Mouse (Mus musculus): ENCODE measurements at regions not wholly inside any gene's neighbourhood (a gene's known extent, or its start where the extent isn't known, plus 50 kb on each side); places are given as distances from the start of the nearest gene placed in this dataset.

DNA sequence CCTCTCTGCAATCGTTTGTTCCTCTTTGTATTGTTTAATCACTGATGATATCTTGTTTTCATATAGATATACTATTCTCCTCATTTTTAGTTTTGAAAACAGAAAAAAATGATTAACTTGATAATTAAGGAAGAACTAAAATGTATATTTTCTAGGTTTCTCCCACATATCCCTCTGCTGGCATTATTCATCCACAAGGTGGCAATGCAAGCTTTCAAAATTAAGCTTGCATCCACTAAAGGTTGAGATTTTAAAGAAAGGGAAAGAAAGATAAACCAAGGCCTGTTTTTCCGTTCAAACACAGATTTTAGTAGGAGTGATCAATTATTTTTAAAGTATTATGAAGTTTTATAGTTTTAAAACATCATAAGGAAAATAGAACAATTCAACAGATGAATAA, 135.1 kb upstream of the Cldn34c4 start:
- 52% methylated on average over 2 of the region's 2 CpGs for WGBS
- no peaks in the 10 kb centered on the region for H3K9me3 ChIP-seq (ENCODE audit: control insufficient read depth, low read length)
- H3K36me3 ChIP-seq (ENCODE audit: control insufficient read depth, insufficient read depth, low read length) = no peaks in the 10 kb centered on the region
- no peak overlapping the region for H3K27ac ChIP-seq (replicated peaks)
- TF ChIP-seq CTCF (IDR thresholded peaks at IDR 0.05; ENCODE audit: low read depth) = peak; percentile 9; the same call in 1 of the 2 replicates
- TF ChIP-seq EP300 (optimal IDR thresholded peaks at IDR 0.05) = no peak
- H3K4me2 ChIP-seq (replicated peaks; ENCODE audit: low read depth) = no peak overlapping the region
- H3K4me1 ChIP-seq (replicated peaks; ENCODE audit: control insufficient read depth, insufficient read depth) = no peaks in the 10 kb centered on the region
- H3K4me3 ChIP-seq (ENCODE audit: low read depth, low read length) = no peak overlapping the region
- no peak for ATAC-seq (ENCODE audit: low FRiP score, low TSS enrichment)
- no peaks in the 10 kb centered on the region for H3K27me3 ChIP-seq (ENCODE audit: control insufficient read depth, insufficient read depth, low read length)
- no peak for DNase-seq (ENCODE audit: low spot score)
- H3K9ac ChIP-seq (ENCODE audit: low read length) = no peak overlapping the region

DNA sequence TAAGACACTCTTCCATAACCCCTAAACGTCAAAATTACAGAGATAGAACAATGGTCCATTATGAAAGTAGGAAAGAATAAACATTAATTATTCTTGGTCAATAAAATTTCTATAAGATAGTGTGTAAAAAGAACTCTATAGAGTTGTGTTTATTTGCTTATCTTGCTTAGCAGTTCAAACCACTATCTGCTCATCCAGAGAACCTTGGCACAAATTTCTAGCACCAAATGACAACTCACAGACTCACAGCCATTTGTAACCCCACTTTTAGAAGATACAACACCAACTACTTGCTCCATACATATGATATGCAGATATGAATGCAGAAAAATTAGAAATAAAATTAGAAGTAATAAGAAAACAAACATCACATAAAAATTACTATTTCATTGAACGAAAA, 107.7 kb upstream of the Cldn34c4 start:
- Histone ChIP-seq H3K4me2 (replicated peaks; ENCODE audit: low read depth) (no peak overlapping the region), H3K9ac (ENCODE audit: low read length) (no peak overlapping the region), H3K9me3 (ENCODE audit: control insufficient read depth, low read length) (no peaks in the 10 kb centered on the region), H3K4me3 (ENCODE audit: low read depth, low read length) (no peak overlapping the region), H3K27ac (replicated peaks) (no peak overlapping the region), H3K4me1 (replicated peaks; ENCODE audit: control insufficient read depth, insufficient read depth) (no peaks in the 10 kb centered on the region), H3K27me3 (ENCODE audit: control insufficient read depth, insufficient read depth, low read length) (no peaks in the 10 kb centered on the region), H3K36me3 (ENCODE audit: control insufficient read depth, insufficient read depth, low read length) (no peaks in the 10 kb centered on the region)
- 49% methylated on average over 2 of the region's 2 CpGs for WGBS
- DNase-seq (ENCODE audit: low spot score) (no peak), ATAC-seq (ENCODE audit: low FRiP score, low TSS enrichment) (no peak)
- TF ChIP-seq EP300 (optimal IDR thresholded peaks at IDR 0.05) (no peak), CTCF (IDR thresholded peaks at IDR 0.05; ENCODE audit: low read depth) (no peak)
